22 mouse cellular contexts compared by ENCODE assay signal in the genomic region with DNA sequence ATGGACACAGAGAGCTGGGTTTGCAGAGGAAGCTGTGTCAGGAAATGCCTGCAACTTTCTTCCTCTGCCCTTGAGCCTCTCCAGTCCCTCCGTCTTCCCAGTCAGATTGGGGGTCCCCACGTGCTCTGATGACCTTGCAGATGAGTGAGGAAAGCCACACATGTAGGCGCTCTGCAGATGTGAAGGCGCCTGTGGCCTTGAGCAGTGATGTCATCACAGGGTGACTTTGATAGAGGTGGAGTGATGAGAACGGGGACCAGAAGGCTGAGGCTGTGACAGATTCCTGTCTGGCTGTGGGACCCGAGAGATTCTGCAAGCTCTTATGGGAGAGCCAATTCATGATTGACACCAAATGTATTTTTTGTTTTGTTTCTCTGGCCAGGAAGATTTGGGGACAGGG. TPM values are rescaled to one million over a fixed set of nuclear protein-coding genes. Genes with fewer than 3 reads are reported as not detected.
A peak's percentile ranks its signal among the peaks of the same experiment; 100 is the strongest.
DNase-seq lines count a peak whose midpoint lies in the region; ATAC-seq and TF ChIP-seq lines count a peak whose summit lies in the region.
"Had no signal": no experiment of that assay in that cellular context is flagged by ENCODE, and none has a peak within 500 bp of the region (broad histone marks: within the 10 kb centered on the region; RNA-seq: fewer than 3 reads in every experiment).

No protein-coding gene starts in this region.

- H3K9ac ChIP-seq in heart, embryonic 14.5 days (ENCODE audit: low read length): peak overlapping the region; percentile 54
- H3K9ac ChIP-seq: hindbrain, embryonic 12.5 days; midbrain, embryonic 13.5 days; neural tube, embryonic 15.5 days had no signal

- H3K9me3 ChIP-seq in heart, embryonic 14.5 days (ENCODE audit: control insufficient read depth, low read length): no peaks in the 10 kb centered on the region
- H3K9me3 ChIP-seq: forebrain, embryonic 10.5 days; G1E; hindbrain, embryonic 12.5 days; midbrain, embryonic 13.5 days; neural tube, embryonic 15.5 days had no signal

- 12% methylated on average over 6 of the region's 6 CpGs for whole genome bisulfite sequencing in heart, embryonic 14.5 days
- WGBS in thymus, adult 2 months: 12% methylated on average over 6 of the region's 6 CpGs

- ATAC-seq in heart, embryonic 14.5 days (ENCODE audit: insufficient number of reproducible peaks, insufficient read depth, low FRiP score, low read depth): no peak
- ATAC-seq in common myeloid progenitor, adult 5-6 weeks (replicated peaks; ENCODE audit: low read depth, poor library complexity, severe bottlenecking): 0 out of 2 replicates have a peak, but pooled peaks have one; percentile 8
- ATAC-seq in erythroblast, adult 5-6 weeks (replicated peaks; ENCODE audit: low FRiP score, poor library complexity, severe bottlenecking): no peak
- ATAC-seq: CD4-positive, CD25-positive, alpha-beta regulatory T cell, adult 4 months; midbrain, embryonic 13.5 days had no signal

- no peak for DNase-seq in heart, postnatal 25 days (ENCODE audit: low spot score)
- DNase-seq in thymus, postnatal 0 days (ENCODE audit: low spot score): peak; percentile 44
- DNase-seq in thymus, adult 2 months: no peak
- peak; percentile 50 for DNase-seq in naive thymus-derived CD4-positive, alpha-beta T cell, adult 2 months (ENCODE audit: low read depth)
- DNase-seq in urinary bladder, postnatal 10 days (ENCODE audit: low spot score): no peak
- DNase-seq: gastrocnemius, postnatal 10 days; kidney, adult 9 months; kidney, postnatal 4 days; layer of hippocampus, postnatal 36 days; lung, adult 2 months; retina, postnatal 1 day had no signal

- H3K27me3 ChIP-seq in heart, embryonic 14.5 days (ENCODE audit: control insufficient read depth, insufficient read depth, low read length): no peaks in the 10 kb centered on the region
- no peaks in the 10 kb centered on the region for H3K27me3 ChIP-seq in thymus, adult 2 months (ENCODE audit: control insufficient read depth, insufficient read depth, low read length)
- H3K27me3 ChIP-seq: midbrain, embryonic 13.5 days had no signal

- H3K4me1 ChIP-seq in heart, embryonic 14.5 days (ENCODE audit: control insufficient read depth in 2 of 2, insufficient read depth in 2 of 2, low read length in 2 of 2): peaks cover 71 to 83% of the 10 kb centered on the region in 2 experiments
- H3K4me1 ChIP-seq in thymus, adult 2 months (replicated peaks; ENCODE audit: control insufficient read depth, insufficient read depth, low read length): peaks cover 65% of the 10 kb centered on the region

- peak overlapping the region; percentile 30 to 83; a peak in 3 of 4 replicates for H3K27ac ChIP-seq in heart, embryonic 14.5 days (replicated peaks in 1 of 2; ENCODE audit: control insufficient read depth in 1 of 2, insufficient read depth in 1 of 2, low read depth in 2 of 2, low read length in 2 of 2)
- no peak overlapping the region for H3K27ac ChIP-seq in thymus, adult 2 months (ENCODE audit: control insufficient read depth, insufficient read depth, low read length)
- H3K27ac ChIP-seq: hindbrain, embryonic 12.5 days; midbrain, embryonic 13.5 days; neural tube, embryonic 15.5 days had no signal

- H3K4me2 ChIP-seq in heart, embryonic 14.5 days (ENCODE audit: low read length): no peak overlapping the region
- H3K4me2 ChIP-seq: hindbrain, embryonic 12.5 days; midbrain, embryonic 13.5 days; neural tube, embryonic 15.5 days had no signal

- no peak for TF ChIP-seq CTCF in thymus, adult 2 months (IDR thresholded peaks at IDR 0.05; ENCODE audit: borderline replicate concordance, control insufficient read depth, extremely low read depth, insufficient read depth, low read length, poor library complexity)

- H3K36me3 ChIP-seq in heart, embryonic 14.5 days (ENCODE audit: control insufficient read depth, insufficient read depth, low read length): no peaks in the 10 kb centered on the region
- H3K36me3 ChIP-seq in thymus, adult 2 months (ENCODE audit: control insufficient read depth, insufficient read depth, low read length): no peaks in the 10 kb centered on the region
- H3K36me3 ChIP-seq: forebrain, embryonic 10.5 days; hindbrain, embryonic 12.5 days; midbrain, embryonic 13.5 days had no signal

- no peak overlapping the region for H3K4me3 ChIP-seq in heart, embryonic 14.5 days (ENCODE audit: control insufficient read depth in 1 of 2, insufficient read depth in 1 of 2, low read depth in 1 of 2, low read length in 2 of 2)
- no peak overlapping the region for H3K4me3 ChIP-seq in thymus, adult 2 months (ENCODE audit: control insufficient read depth, insufficient read depth, low read length)
- H3K4me3 ChIP-seq: forebrain, embryonic 10.5 days; hindbrain, embryonic 12.5 days; midbrain, embryonic 13.5 days; neural tube, embryonic 15.5 days had no signal

- intact Hi-C loops in heart, postnatal 25 days (cut with DNase I): no loop called here

- TF ChIP-seq POLR2A in thymus, adult 2 months (IDR thresholded peaks at IDR 0.05; ENCODE audit: control insufficient read depth, extremely low read depth, insufficient read depth, low read length, poor library complexity): no peak

RNA-seq across cellular contexts. Expression of a gene that starts 36.2 kb away (rescaled TPM):
- polyA plus RNA-seq in heart, embryonic 14.5 days (2014; fragmentation: Nextera tagmentation; extraction: Ambion mirVana): 16.5 and 16.6 TPM in 2 replicates
- total RNA-seq in heart, postnatal 25 days (2021): 10 to 100 TPM; 19.3 to 23.0 TPM
- 19.3 and 20.1 TPM in 2 replicates for polyA plus RNA-seq in thymus, postnatal 0 days (2015; fragmentation: Nextera tagmentation; extraction: Ambion mirVana)
- polyA plus RNA-seq in thymus, adult 2 months (2012; rRNA removed): 9.8 and 11.8 TPM in 2 replicates
- total RNA-seq in common myeloid progenitor, adult 5-6 weeks (2017): 17.2 and 19.7 TPM in 2 replicates
- total RNA-seq in erythroblast, adult 5-6 weeks (2015; ENCODE audit: low replicate concordance): 3.1 and 8.8 TPM in 2 replicates
- 8.8 and 10.5 TPM in 2 replicates for total RNA-seq in erythroblast, adult 5-6 weeks (2017; ENCODE audit: low replicate concordance)

RNA-seq across cellular contexts. Expression of a gene that starts 36.6 kb away (rescaled TPM):
- polyA plus RNA-seq in heart, embryonic 14.5 days (2014; fragmentation: Nextera tagmentation; extraction: Ambion mirVana): 6.5 and 8.4 TPM in 2 replicates
- total RNA-seq in heart, postnatal 25 days (2021): 10 to 100 TPM; 10.0 to 10.5 TPM
- polyA plus RNA-seq in thymus, postnatal 0 days (2015; fragmentation: Nextera tagmentation; extraction: Ambion mirVana): 8.6 and 10.8 TPM in 2 replicates
- 24.1 and 26.8 TPM in 2 replicates for polyA plus RNA-seq in thymus, adult 2 months (2012; rRNA removed)
- total RNA-seq in common myeloid progenitor, adult 5-6 weeks (2017): 2.2 and 3.7 TPM in 2 replicates
- 4.6 and 5.2 TPM in 2 replicates for total RNA-seq in erythroblast, adult 5-6 weeks (2015; ENCODE audit: low replicate concordance)
- 0.85 and 1.5 TPM in 2 replicates for total RNA-seq in erythroblast, adult 5-6 weeks (2017; ENCODE audit: low replicate concordance)

RNA-seq across cellular contexts. Expression of a gene that starts 43.2 kb away (rescaled TPM):
- 0.15 TPM in 1 of 2 replicates, not detected in the other for polyA plus RNA-seq in heart, embryonic 14.5 days (2014; fragmentation: Nextera tagmentation; extraction: Ambion mirVana)
- total RNA-seq in heart, postnatal 25 days (2021): under 1 TPM; 0.10 to 0.34 TPM
- polyA plus RNA-seq in thymus, postnatal 0 days (2015; fragmentation: Nextera tagmentation; extraction: Ambion mirVana): 0.60 and 0.83 TPM in 2 replicates
- 6.5 and 7.1 TPM in 2 replicates for polyA plus RNA-seq in thymus, adult 2 months (2012; rRNA removed)
- not detected in 2 replicates for total RNA-seq in common myeloid progenitor, adult 5-6 weeks (2017)
- total RNA-seq in erythroblast, adult 5-6 weeks (2015; ENCODE audit: low replicate concordance): not detected in 2 replicates
- not detected in 2 replicates for total RNA-seq in erythroblast, adult 5-6 weeks (2017; ENCODE audit: low replicate concordance)
- total RNA-seq: liver, adult 2 months had no signal
- polyA plus RNA-seq: CD4-positive, CD25-positive, alpha-beta regulatory T cell, adult 4 months; forebrain, embryonic 10.5 days; G1E; intestine, embryonic 14.5 days had no signal

RNA-seq across cellular contexts. Expression of a gene that starts 53.0 kb away (rescaled TPM):
- polyA plus RNA-seq in heart, embryonic 14.5 days (2014; fragmentation: Nextera tagmentation; extraction: Ambion mirVana): 9.3 and 9.4 TPM in 2 replicates
- total RNA-seq in heart, postnatal 25 days (2021): 1 to 10 TPM; 7.9 to 8.2 TPM
- 22.0 and 22.4 TPM in 2 replicates for polyA plus RNA-seq in thymus, postnatal 0 days (2015; fragmentation: Nextera tagmentation; extraction: Ambion mirVana)
- 31.8 and 36.3 TPM in 2 replicates for polyA plus RNA-seq in thymus, adult 2 months (2012; rRNA removed)
- 21.5 and 29.1 TPM in 2 replicates for total RNA-seq in common myeloid progenitor, adult 5-6 weeks (2017)
- 4.2 TPM in 1 of 2 replicates, not detected in the other for total RNA-seq in erythroblast, adult 5-6 weeks (2015; ENCODE audit: low replicate concordance)
- 2.9 TPM in 1 of 2 replicates, not detected in the other for total RNA-seq in erythroblast, adult 5-6 weeks (2017; ENCODE audit: low replicate concordance)

Comparison
In these comparisons a context has a peak if more than half of its experiments do, and no peak if none do; other contexts are left out.
1. DNase-seq: peak in thymus, postnatal 0 days (single experiment) and naive thymus-derived CD4-positive, alpha-beta T cell, adult 2 months (single experiment); none in heart, postnatal 25 days (single experiment), thymus, adult 2 months (single experiment) and urinary bladder, postnatal 10 days (single experiment).